ENCODE assay signal across 8 mouse cellular contexts in the genomic region with DNA sequence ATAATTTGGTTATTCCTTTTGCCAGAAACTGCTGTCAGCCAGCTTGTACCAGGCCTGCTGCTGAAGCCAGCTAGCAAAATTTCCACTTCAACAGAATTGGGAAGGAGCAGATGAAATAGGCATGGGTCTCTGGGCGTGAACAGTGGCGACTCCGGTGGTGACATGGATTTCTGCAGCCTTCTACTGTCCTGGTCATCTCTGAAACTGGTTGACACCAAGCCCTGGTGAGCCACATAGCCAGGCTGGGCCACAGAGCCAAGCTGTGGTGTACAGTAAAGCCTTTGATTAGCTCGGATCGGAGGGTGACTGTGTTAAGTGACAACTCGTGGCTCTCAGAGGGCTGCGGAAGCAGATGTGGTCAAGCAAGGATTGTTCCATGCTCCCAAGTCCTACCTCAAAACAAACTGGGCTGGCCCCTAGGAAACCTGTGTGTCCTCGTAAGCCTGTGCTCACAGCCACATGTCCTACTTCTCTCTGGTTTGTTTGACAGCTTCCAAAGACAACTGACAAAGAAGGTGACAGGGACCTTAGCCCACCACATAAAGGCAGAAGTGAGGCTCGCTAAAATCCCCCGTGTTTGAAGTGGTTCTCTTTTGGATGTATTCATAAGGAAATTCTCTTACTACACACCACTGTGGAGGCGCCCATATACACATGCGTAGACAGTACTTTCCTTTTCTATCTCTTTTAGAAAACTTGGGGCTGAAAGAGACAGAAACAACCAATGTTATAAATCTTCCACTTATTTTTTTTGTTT. TPM values are rescaled to one million over a fixed set of nuclear protein-coding genes. Genes with fewer than 3 reads are reported as not detected.
A peak's percentile ranks its signal among the peaks of the same experiment; 100 is the strongest.
DNase-seq lines count a peak whose midpoint lies in the region; ATAC-seq lines count a peak whose summit lies in the region.

No protein-coding gene starts in this region.

- H3K4me2 ChIP-seq in embryonic facial prominence, embryonic 13.5 days: peak overlapping the region; percentile 55

- 71% methylated on average over 12 of the region's 12 CpGs for WGBS in embryonic facial prominence, embryonic 13.5 days

- H3K9ac ChIP-seq in embryonic facial prominence, embryonic 13.5 days: no peak overlapping the region

- peak; percentile 50 to 59 for DNase-seq in layer of hippocampus, postnatal 10 days (ENCODE audit: low spot score in 2 of 2)
- no peak for DNase-seq in layer of hippocampus, adult 9-10 months (ENCODE audit: low spot score)
- DNase-seq in T-cell, adult 2 months (ENCODE audit: low spot score): peak; percentile 86
- DNase-seq in heart, postnatal 4 days: peak; percentile 45
- peak; percentile 43 to 51 for DNase-seq in lung, postnatal 4 days
- DNase-seq in thymus, postnatal 14 days: peak; percentile 56
- no peak for DNase-seq in adrenal gland, adult 18-20 months (ENCODE audit: low spot score in 2 of 2)

- no peaks in the 10 kb centered on the region for H3K27me3 ChIP-seq in embryonic facial prominence, embryonic 13.5 days

- H3K27ac ChIP-seq in embryonic facial prominence, embryonic 13.5 days: peak overlapping the region; percentile 35; the same call in 1 of the 2 replicates

- peaks cover 43% of the 10 kb centered on the region for H3K4me1 ChIP-seq in embryonic facial prominence, embryonic 13.5 days

- no peaks in the 10 kb centered on the region for H3K36me3 ChIP-seq in embryonic facial prominence, embryonic 13.5 days

- no peak overlapping the region for H3K4me3 ChIP-seq in embryonic facial prominence, embryonic 13.5 days

- H3K9me3 ChIP-seq in embryonic facial prominence, embryonic 13.5 days: no peaks in the 10 kb centered on the region

- no peak for ATAC-seq in embryonic facial prominence, embryonic 13.5 days (ENCODE audit: insufficient number of reproducible peaks, insufficient read depth, low FRiP score, low TSS enrichment, low read depth)

RNA-seq across cellular contexts. Expression of gene Foxp1, which starts 36.5 kb away (rescaled TPM):
- total RNA-seq in layer of hippocampus, postnatal 10 days (2021): 100 to 1,000 TPM; 139 to 149 TPM
- 66.7 TPM in 2 replicates for polyA plus RNA-seq in embryonic facial prominence, embryonic 13.5 days (2015; fragmentation: Nextera tagmentation; extraction: Ambion mirVana)
- total RNA-seq in heart, postnatal 4 days (2021): 10 to 100 TPM; 66.1 to 67.0 TPM
- total RNA-seq in adrenal gland, adult 18-20 months (2021): 10 to 100 TPM; 35.8 to 46.8 TPM

Comparison
In these comparisons a context has a peak if more than half of its experiments do, and no peak if none do; other contexts are left out.
1. DNase-seq: peak in layer of hippocampus, postnatal 10 days (2 of 2), T-cell, adult 2 months (single experiment), heart, postnatal 4 days (single experiment), lung, postnatal 4 days (2 of 2) and thymus, postnatal 14 days (single experiment); none in layer of hippocampus, adult 9-10 months (single experiment) and adrenal gland, adult 18-20 months (0 of 2).